Mouse (Mus musculus): Measurements from ENCODE around the gene Ticam1. TPM values are rescaled to one million over a fixed set of nuclear protein-coding genes. Genes with fewer than 3 reads are reported as not detected.
"Not testable (repeated sequence)": the region's sequence is repeated elsewhere in the genome, so short reads cannot be mapped to it uniquely, and the experiment has no call there.

The Ticam1 gene
- polyA plus RNA-seq, 1 experiment, result 4.5 TPM

- Histone ChIP-seq H3K27me3 (ENCODE audit: control insufficient read depth, insufficient read depth, low read length) (no peaks in the 10 kb centered on the region), H3K4me1 (ENCODE audit: control insufficient read depth, insufficient read depth, low read length) (peaks cover 16% of the 10 kb centered on the region), H3K27ac (ENCODE audit: insufficient read depth, low read length) (no peak overlapping the region), H3K4me3 (replicated peaks; ENCODE audit: insufficient read depth, low read depth, low read length) (no peak overlapping the region)
- DNase-seq, result no peak
- TF ChIP-seq POLR2A (IDR thresholded peaks at IDR 0.05; ENCODE audit: borderline replicate concordance, insufficient read depth, low read length), result no peak
- no peak for TF ChIP-seq CTCF (IDR thresholded peaks at IDR 0.05; ENCODE audit: borderline replicate concordance, insufficient read depth, low read depth, low read length)
- 45% methylated on average over 3 of the region's 3 CpGs for WGBS
These were observed 10.3 kb downstream of the Ticam1 start for GRCm38 (mm10) chr17:56266271-56266670.

DNA sequence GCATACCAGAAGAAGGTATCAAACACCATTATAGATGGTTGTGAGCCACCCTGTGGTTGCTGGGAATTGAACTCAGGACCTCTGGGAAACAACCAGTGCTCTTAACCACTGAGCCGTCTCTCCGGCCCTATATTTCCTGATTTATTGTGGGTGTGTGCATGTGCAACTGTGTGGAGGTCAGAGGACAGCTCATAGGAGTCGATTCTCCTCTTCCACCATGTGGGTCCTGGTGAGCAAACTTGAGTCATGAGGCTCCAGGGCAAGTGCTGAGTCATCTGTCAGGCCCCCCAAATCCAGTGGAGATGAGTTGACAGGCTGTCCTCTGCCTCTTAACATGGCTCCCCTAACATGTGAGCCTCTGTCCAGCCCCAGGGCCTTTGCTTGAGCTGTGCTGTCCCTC lies 10.7 kb downstream of the Ticam1 start:
- no peaks in the 10 kb centered on the region for H3K27me3 ChIP-seq (ENCODE audit: control insufficient read depth, insufficient read depth, low read length)
- no peak for DNase-seq
- 87% methylated on average over 3 of the region's 3 CpGs for WGBS
- no peak for TF ChIP-seq CTCF (IDR thresholded peaks at IDR 0.05; ENCODE audit: borderline replicate concordance, insufficient read depth, low read depth, low read length)
- TF ChIP-seq POLR2A (IDR thresholded peaks at IDR 0.05; ENCODE audit: borderline replicate concordance, insufficient read depth, low read length), result no peak
- no peak overlapping the region for H3K4me3 ChIP-seq (replicated peaks; ENCODE audit: insufficient read depth, low read depth, low read length)
- H3K4me1 ChIP-seq (ENCODE audit: control insufficient read depth, insufficient read depth, low read length), result peaks cover 19% of the 10 kb centered on the region
- H3K27ac ChIP-seq (ENCODE audit: insufficient read depth, low read length), result no peak overlapping the region

GRCm38 (mm10) chr17:56265011-56265410 lies 11.6 kb downstream of the Ticam1 start:
- TF ChIP-seq POLR2A (IDR thresholded peaks at IDR 0.05; ENCODE audit: borderline replicate concordance, insufficient read depth, low read length) (no peak), CTCF (IDR thresholded peaks at IDR 0.05; ENCODE audit: borderline replicate concordance, insufficient read depth, low read depth, low read length) (no peak)
- Histone ChIP-seq H3K4me1 (ENCODE audit: control insufficient read depth, insufficient read depth, low read length) (peaks cover 22% of the 10 kb centered on the region), H3K4me3 (replicated peaks; ENCODE audit: insufficient read depth, low read depth, low read length) (no peak overlapping the region), H3K27me3 (ENCODE audit: control insufficient read depth, insufficient read depth, low read length) (no peaks in the 10 kb centered on the region), H3K27ac (ENCODE audit: insufficient read depth, low read length) (no peak overlapping the region)
- 84% methylated on average over 4 of the region's 4 CpGs for WGBS
- no peak for DNase-seq

- peak; percentile 75 to 81 for DNase-seq
- Histone ChIP-seq H3K27me3 (ENCODE audit: control insufficient read depth, insufficient read depth, low read length) (no peaks in the 10 kb centered on the region), H3K4me3 (replicated peaks; ENCODE audit: insufficient read depth, low read depth, low read length) (no peak overlapping the region), H3K4me1 (ENCODE audit: control insufficient read depth, insufficient read depth, low read length) (peaks cover 26% of the 10 kb centered on the region), H3K27ac (ENCODE audit: insufficient read depth, low read length) (no peak overlapping the region)
- TF ChIP-seq POLR2A (IDR thresholded peaks at IDR 0.05; ENCODE audit: borderline replicate concordance, insufficient read depth, low read length), result no peak
- TF ChIP-seq CTCF (IDR thresholded peaks at IDR 0.05; ENCODE audit: borderline replicate concordance, insufficient read depth, low read depth, low read length), result peak; percentile 90
- WGBS, result 12% methylated on average over 8 of the region's 8 CpGs
These were observed 12.6 kb downstream of the Ticam1 start for GRCm38 (mm10) chr17:56264020-56264419.

DNA sequence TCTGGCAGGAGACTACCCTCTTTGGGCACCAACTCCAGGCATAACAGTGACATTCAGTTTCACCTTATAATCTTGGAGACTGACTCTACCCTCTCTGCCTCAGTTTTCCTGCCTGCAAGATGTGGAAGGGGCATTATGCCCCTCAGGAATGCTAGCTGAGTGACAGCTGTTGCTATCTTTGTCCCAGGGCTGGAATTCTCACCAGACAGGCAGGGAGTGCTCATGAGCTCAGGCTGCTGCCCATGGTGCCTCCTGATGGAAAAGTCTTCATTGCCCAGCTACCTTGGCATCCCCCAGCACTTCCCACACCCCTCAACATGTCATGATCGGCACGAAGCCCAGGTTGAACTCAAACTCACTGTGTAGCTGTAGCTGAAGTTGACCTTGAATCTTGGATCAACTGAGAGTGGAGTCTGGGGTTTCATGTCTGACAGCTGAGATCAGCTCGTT lies 13.9 kb downstream of the Ticam1 start:
- DNase-seq, result no peak
- 22% methylated on average over 3 of the region's 3 CpGs for WGBS
- Histone ChIP-seq H3K4me1 (ENCODE audit: control insufficient read depth, insufficient read depth, low read length) (peaks cover 32% of the 10 kb centered on the region), H3K4me3 (replicated peaks; ENCODE audit: insufficient read depth, low read depth, low read length) (no peak overlapping the region), H3K27ac (ENCODE audit: insufficient read depth, low read length) (no peak overlapping the region), H3K27me3 (ENCODE audit: control insufficient read depth, insufficient read depth, low read length) (no peaks in the 10 kb centered on the region)
- TF ChIP-seq CTCF (IDR thresholded peaks at IDR 0.05; ENCODE audit: borderline replicate concordance, insufficient read depth, low read depth, low read length) (no peak), POLR2A (IDR thresholded peaks at IDR 0.05; ENCODE audit: borderline replicate concordance, insufficient read depth, low read length) (no peak)

DNA sequence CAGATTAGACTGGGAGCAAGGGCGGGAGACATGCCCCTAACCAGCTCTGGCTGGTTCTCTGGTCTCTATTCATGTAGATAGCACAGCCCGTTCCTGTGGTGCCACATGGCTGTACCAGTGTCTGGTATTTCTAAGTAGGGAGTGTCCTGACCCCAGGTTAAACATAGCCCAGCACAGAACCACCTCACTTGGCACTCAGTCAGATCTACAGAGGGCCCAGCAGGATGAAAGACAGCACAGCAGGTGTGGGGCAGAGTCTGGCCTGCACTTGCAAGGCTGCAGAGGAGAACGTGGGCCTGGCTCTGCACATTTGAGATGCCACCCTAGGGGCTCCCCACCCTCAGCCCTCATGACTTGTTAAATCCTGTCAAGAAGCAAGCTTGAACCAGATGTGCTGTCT lies 15.4 kb downstream of the Ticam1 start:
- WGBS, result 25% methylated on average over 3 of the region's 3 CpGs
- Histone ChIP-seq H3K4me1 (ENCODE audit: control insufficient read depth, insufficient read depth, low read length) (peaks cover 32% of the 10 kb centered on the region), H3K4me3 (replicated peaks; ENCODE audit: insufficient read depth, low read depth, low read length) (peak overlapping the region; percentile 8), H3K27me3 (ENCODE audit: control insufficient read depth, insufficient read depth, low read length) (no peaks in the 10 kb centered on the region), H3K27ac (ENCODE audit: insufficient read depth, low read length) (no peak overlapping the region)
- TF ChIP-seq POLR2A (IDR thresholded peaks at IDR 0.05; ENCODE audit: borderline replicate concordance, insufficient read depth, low read length) (no peak), CTCF (IDR thresholded peaks at IDR 0.05; ENCODE audit: borderline replicate concordance, insufficient read depth, low read depth, low read length) (no peak)
- DNase-seq, result no peak

GRCm38 (mm10) chr17:56259301-56260037 lies 17.1 kb downstream of the Ticam1 start:
- Histone ChIP-seq H3K27ac (ENCODE audit: insufficient read depth, low read length) (no peak overlapping the region), H3K27me3 (ENCODE audit: control insufficient read depth, insufficient read depth, low read length) (no peaks in the 10 kb centered on the region), H3K4me1 (ENCODE audit: control insufficient read depth, insufficient read depth, low read length) (peaks cover 32% of the 10 kb centered on the region), H3K4me3 (replicated peaks; ENCODE audit: insufficient read depth, low read depth, low read length) (peak overlapping the region; percentile 23)
- no peak for DNase-seq
- WGBS, result 80% methylated on average over 10 of the region's 10 CpGs
- TF ChIP-seq POLR2A (IDR thresholded peaks at IDR 0.05; ENCODE audit: borderline replicate concordance, insufficient read depth, low read length), result no peak
- no peak for TF ChIP-seq CTCF (IDR thresholded peaks at IDR 0.05; ENCODE audit: borderline replicate concordance, insufficient read depth, low read depth, low read length)

DNA sequence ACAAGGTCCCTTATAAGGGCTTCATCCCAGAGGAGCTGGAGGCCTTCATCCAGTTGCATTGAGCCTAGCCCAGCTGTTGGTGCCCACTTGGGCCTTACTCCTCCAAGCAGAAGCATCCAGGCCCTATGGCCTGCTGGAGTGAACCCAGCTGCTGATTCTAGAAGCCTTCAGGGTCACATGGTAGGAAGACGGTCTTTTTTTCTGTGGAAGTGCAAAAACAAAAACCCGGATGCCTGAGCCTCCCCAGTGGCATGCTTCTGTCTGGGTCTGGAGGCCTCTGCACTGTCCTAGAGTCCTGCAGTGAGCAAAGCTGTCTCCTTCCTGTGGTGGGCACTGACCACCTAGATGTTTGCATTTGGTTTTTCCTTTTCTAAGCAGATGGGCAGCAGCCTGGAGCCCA lies 17.8 kb downstream of the Ticam1 start:
- H3K27me3 ChIP-seq (ENCODE audit: control insufficient read depth, insufficient read depth, low read length); DNase-seq; H3K27ac ChIP-seq (ENCODE audit: insufficient read depth, low read length); H3K4me3 ChIP-seq (replicated peaks; ENCODE audit: insufficient read depth, low read depth, low read length): not testable (repeated sequence)
- WGBS, result 45% methylated on average over 2 of the region's 2 CpGs
- peaks cover 32% of the 10 kb centered on the region for H3K4me1 ChIP-seq (ENCODE audit: control insufficient read depth, insufficient read depth, low read length)

DNA sequence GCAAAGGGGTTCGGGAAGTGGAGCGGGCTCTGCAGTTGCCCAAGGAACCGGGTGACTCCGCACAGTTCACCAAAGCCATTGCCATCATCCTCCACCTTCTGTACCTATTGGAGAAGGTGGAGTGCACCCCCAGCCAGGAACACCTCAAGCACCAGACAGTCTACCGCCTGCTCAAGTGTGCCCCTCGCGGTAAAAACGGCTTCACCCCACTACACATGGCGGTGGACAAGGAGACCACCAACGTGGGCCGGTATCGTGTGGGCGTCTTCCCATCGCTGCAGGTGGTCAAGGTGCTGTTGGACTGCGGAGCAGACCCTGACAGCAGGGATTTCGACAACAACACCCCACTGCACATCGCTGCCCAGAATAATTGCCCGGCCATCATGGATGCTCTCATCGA lies 18.3 kb downstream of the Ticam1 start:
- H3K4me3 ChIP-seq (replicated peaks; ENCODE audit: insufficient read depth, low read depth, low read length); H3K27ac ChIP-seq (ENCODE audit: insufficient read depth, low read length); H3K27me3 ChIP-seq (ENCODE audit: control insufficient read depth, insufficient read depth, low read length); DNase-seq: not testable (repeated sequence)
- H3K4me1 ChIP-seq (ENCODE audit: control insufficient read depth, insufficient read depth, low read length), result peaks cover 32% of the 10 kb centered on the region
- WGBS, result 90% methylated on average over 19 of the region's 19 CpGs

Measured in cerebellum, adult 2 months (tissue).